ENCODE assay signal across 8 mouse cellular contexts in genomic region chr12:54834925-54835447, GRCm38 (mm10). TPM values are rescaled to one million over a fixed set of nuclear protein-coding genes. Genes with fewer than 3 reads are reported as not detected.
DNase-seq lines count a peak whose midpoint lies in the region; ATAC-seq lines count a peak whose summit lies in the region.

No protein-coding gene starts in this region.

- H3K4me3 ChIP-seq in embryonic facial prominence, embryonic 14.5 days (ENCODE audit: low read depth, low read length) = peak overlapping the region; percentile 36
- peak overlapping the region; percentile 50 for H3K4me3 ChIP-seq in heart, embryonic 10.5 days
- peak overlapping the region; percentile 32 for H3K4me3 ChIP-seq in limb, embryonic 12.5 days (replicated peaks)
- peak overlapping the region; percentile 29 for H3K4me3 ChIP-seq in midbrain, embryonic 13.5 days (replicated peaks)
- peak overlapping the region; percentile 23 for H3K4me3 ChIP-seq in stomach, embryonic 15.5 days (replicated peaks)

- peaks cover 3% of the 10 kb centered on the region; the same call in 1 of the 2 replicates for H3K4me1 ChIP-seq in embryonic facial prominence, embryonic 14.5 days (ENCODE audit: control insufficient read depth, insufficient read depth, low read length)
- peaks cover 29% of the 10 kb centered on the region for H3K4me1 ChIP-seq in heart, embryonic 10.5 days
- peaks cover 7% of the 10 kb centered on the region for H3K4me1 ChIP-seq in limb, embryonic 12.5 days (replicated peaks)
- H3K4me1 ChIP-seq in midbrain, embryonic 13.5 days (replicated peaks) = peaks cover 9% of the 10 kb centered on the region
- H3K4me1 ChIP-seq in stomach, embryonic 15.5 days = 0 out of 2 replicates have a peak, but pooled peaks cover 4% of the 10 kb centered on the region

- peak overlapping the region; percentile 45 for H3K9ac ChIP-seq in embryonic facial prominence, embryonic 14.5 days (ENCODE audit: low read depth, low read length)
- H3K9ac ChIP-seq in limb, embryonic 12.5 days (replicated peaks) = 0 out of 2 replicates have a peak overlapping the region, but pooled peaks have one; percentile 27
- peak overlapping the region; percentile 33; the same call in 1 of the 2 replicates for H3K9ac ChIP-seq in midbrain, embryonic 13.5 days (replicated peaks)
- H3K9ac ChIP-seq in stomach, embryonic 15.5 days = no peak overlapping the region

- H3K27me3 ChIP-seq in embryonic facial prominence, embryonic 14.5 days (replicated peaks; ENCODE audit: control insufficient read depth, insufficient read depth, low read length) = no peaks in the 10 kb centered on the region
- H3K27me3 ChIP-seq in heart, embryonic 10.5 days (ENCODE audit: insufficient read depth, poor library complexity, severe bottlenecking) = no peaks in the 10 kb centered on the region
- H3K27me3 ChIP-seq in limb, embryonic 12.5 days = no peaks in the 10 kb centered on the region
- H3K27me3 ChIP-seq in midbrain, embryonic 13.5 days = no peaks in the 10 kb centered on the region
- no peaks in the 10 kb centered on the region for H3K27me3 ChIP-seq in stomach, embryonic 15.5 days (replicated peaks)

- 1% methylated on average over 11 of the region's 11 CpGs for WGBS in embryonic facial prominence, embryonic 14.5 days
- WGBS in heart, embryonic 10.5 days = 11% methylated on average over 11 of the region's 11 CpGs
- WGBS in limb, embryonic 12.5 days = 13% methylated on average over 11 of the region's 11 CpGs
- WGBS in midbrain, embryonic 13.5 days = 22% methylated on average over 11 of the region's 11 CpGs
- WGBS in stomach, embryonic 15.5 days = 6% methylated on average over 11 of the region's 11 CpGs

- no peaks in the 10 kb centered on the region for H3K9me3 ChIP-seq in embryonic facial prominence, embryonic 14.5 days (ENCODE audit: control insufficient read depth, low read length)
- H3K9me3 ChIP-seq in heart, embryonic 10.5 days = no peaks in the 10 kb centered on the region
- H3K9me3 ChIP-seq in limb, embryonic 12.5 days = no peaks in the 10 kb centered on the region
- no peaks in the 10 kb centered on the region for H3K9me3 ChIP-seq in midbrain, embryonic 13.5 days
- H3K9me3 ChIP-seq in stomach, embryonic 15.5 days = no peaks in the 10 kb centered on the region

- peak overlapping the region; percentile 53 for H3K4me2 ChIP-seq in embryonic facial prominence, embryonic 14.5 days (ENCODE audit: low read depth, low read length)
- H3K4me2 ChIP-seq in limb, embryonic 12.5 days = peak overlapping the region; percentile 54
- H3K4me2 ChIP-seq in midbrain, embryonic 13.5 days (replicated peaks) = peak overlapping the region; percentile 50
- H3K4me2 ChIP-seq in stomach, embryonic 15.5 days = peak overlapping the region; percentile 45

- ATAC-seq in embryonic facial prominence, embryonic 14.5 days (ENCODE audit: low read depth) = peak; percentile 87
- peak; percentile 92 for ATAC-seq in limb, embryonic 12.5 days (ENCODE audit: insufficient number of reproducible peaks, insufficient read depth, low FRiP score, low TSS enrichment, low read depth)
- ATAC-seq in midbrain, embryonic 13.5 days = peak; percentile 84
- peak; percentile 90 for ATAC-seq in stomach, embryonic 15.5 days (ENCODE audit: insufficient read depth, low FRiP score, low read depth)

- peak; percentile 30 for DNase-seq in cerebellum, adult 9-11 months
- no peak for DNase-seq in cerebellum, adult 11 months
- DNase-seq in embryonic facial prominence, embryonic 14.5 days (ENCODE audit: low spot score) = peak; percentile 93
- DNase-seq in heart, embryonic 10.5 days (ENCODE audit: low spot score) = peak; percentile 94
- DNase-seq in kidney, adult 9 months = peak; percentile 55

- H3K36me3 ChIP-seq in embryonic facial prominence, embryonic 14.5 days (ENCODE audit: control insufficient read depth, insufficient read depth, low read length) = no peaks in the 10 kb centered on the region
- no peaks in the 10 kb centered on the region for H3K36me3 ChIP-seq in heart, embryonic 10.5 days
- H3K36me3 ChIP-seq in limb, embryonic 12.5 days = no peaks in the 10 kb centered on the region
- H3K36me3 ChIP-seq in midbrain, embryonic 13.5 days = no peaks in the 10 kb centered on the region
- no peaks in the 10 kb centered on the region for H3K36me3 ChIP-seq in stomach, embryonic 15.5 days

- peak overlapping the region; percentile 72 for H3K27ac ChIP-seq in embryonic facial prominence, embryonic 14.5 days (replicated peaks; ENCODE audit: low read depth, low read length)
- peak overlapping the region; percentile 86 for H3K27ac ChIP-seq in heart, embryonic 10.5 days
- H3K27ac ChIP-seq in limb, embryonic 12.5 days = peak overlapping the region; percentile 62
- H3K27ac ChIP-seq in midbrain, embryonic 13.5 days = peak overlapping the region; percentile 14; the same call in 1 of the 2 replicates
- peak overlapping the region; percentile 72 for H3K27ac ChIP-seq in stomach, embryonic 15.5 days

RNA-seq across cellular contexts. Expression of gene Cfl2, which starts 27.7 kb away (rescaled TPM):
- 314 and 361 TPM in 2 replicates for polyA plus RNA-seq in embryonic facial prominence, embryonic 14.5 days (2014; fragmentation: Nextera tagmentation; extraction: Ambion mirVana)
- 299 and 335 TPM in 2 replicates for polyA plus RNA-seq in heart, embryonic 10.5 days (2016; fragmentation: Nextera tagmentation; extraction: Ambion mirVana)
- 144 TPM in 2 replicates for polyA plus RNA-seq in limb, embryonic 12.5 days (2016; fragmentation: Nextera tagmentation; extraction: Ambion mirVana)
- 284 and 299 TPM in 2 replicates for polyA plus RNA-seq in midbrain, embryonic 13.5 days (2015; fragmentation: Nextera tagmentation; extraction: Ambion mirVana)
- polyA plus RNA-seq in stomach, embryonic 15.5 days (2015; fragmentation: Nextera tagmentation; extraction: Ambion mirVana) = 174 and 177 TPM in 2 replicates

RNA-seq across cellular contexts. Expression of gene Snx6, which starts 39.5 kb away (rescaled TPM):
- polyA plus RNA-seq in embryonic facial prominence, embryonic 14.5 days (2014; fragmentation: Nextera tagmentation; extraction: Ambion mirVana) = 171 and 183 TPM in 2 replicates
- polyA plus RNA-seq in heart, embryonic 10.5 days (2016; fragmentation: Nextera tagmentation; extraction: Ambion mirVana) = 123 and 162 TPM in 2 replicates
- polyA plus RNA-seq in limb, embryonic 12.5 days (2016; fragmentation: Nextera tagmentation; extraction: Ambion mirVana) = 200 and 211 TPM in 2 replicates
- polyA plus RNA-seq in midbrain, embryonic 13.5 days (2015; fragmentation: Nextera tagmentation; extraction: Ambion mirVana) = 183 and 192 TPM in 2 replicates
- polyA plus RNA-seq in stomach, embryonic 15.5 days (2015; fragmentation: Nextera tagmentation; extraction: Ambion mirVana) = 177 and 180 TPM in 2 replicates

Comparison
In these comparisons a context has a peak if more than half of its experiments do, and no peak if none do; other contexts are left out.
1. H3K27ac ChIP-seq: peak in every context shown above with its lines; median percentile 86 in heart, embryonic 10.5 days; 72 in embryonic facial prominence, embryonic 14.5 days; 72 in stomach, embryonic 15.5 days; 62 in limb, embryonic 12.5 days; 14 in midbrain, embryonic 13.5 days.